Mouse (Mus musculus) kidney, embryonic 16.5 days (tissue): ENCODE measurements around the gene Tufm. TPM values are rescaled to one million over a fixed set of nuclear protein-coding genes. Genes with fewer than 3 reads are reported as not detected.

ENCODE experiments used
- ATAC-seq: fragments of 200-750 bp; cut with Nextera tagmentation; 2 replicates; pipeline ENCODE4 v1.8.0; 2017; ENCODE audit warnings: moderate TSS enrichment; ENCODE audit not compliant: low FRiP score, low TSS enrichment
- H3K27ac ChIP-seq: fragments of 300-500 bp; sonication (generic); 2 replicates; pipeline ENCODE4 v1.5.1; 2014; ENCODE audit warnings: low read length
- H3K27me3 ChIP-seq: fragments of 300-500 bp; sonication (generic); 2 replicates; pipeline ENCODE4 v1.6.1; 2014; ENCODE audit warnings: low read length, control low read depth, mixed read lengths; ENCODE audit not compliant: insufficient read depth
- H3K36me3 ChIP-seq: fragments of 300-500 bp; sonication (generic); 2 replicates; pipeline ENCODE4 v1.6.1; 2014; ENCODE audit warnings: low read length, control low read depth, mixed read lengths; ENCODE audit not compliant: insufficient read depth
- H3K4me1 ChIP-seq: fragments of 300-500 bp; sonication (generic); 2 replicates; pipeline ENCODE4 v1.6.1; 2014; ENCODE audit warnings: low read length, control low read depth, mixed read lengths; ENCODE audit not compliant: insufficient read depth
- H3K4me2 ChIP-seq: fragments of 300-500 bp; sonication (generic); replicated peaks from 2 replicates; pipeline ENCODE4 v1.6.1; 2014; ENCODE audit warnings: low read depth, low read length
- H3K4me3 ChIP-seq: fragments of 300-500 bp; sonication (generic); 2 replicates; pipeline ENCODE4 v1.5.1; 2014; ENCODE audit warnings: mild to moderate bottlenecking, low read length
- H3K9ac ChIP-seq: fragments of 300-500 bp; sonication (generic); replicated peaks from 2 replicates; pipeline ENCODE4 v1.6.1; 2014; ENCODE audit warnings: low read length
- H3K9me3 ChIP-seq: fragments of 300-500 bp; sonication (generic); 2 replicates; pipeline ENCODE4 v1.6.1; 2016; ENCODE audit warnings: low read length, control low read depth
- WGBS: fragments of 180-500 bp; shearing (Covaris S2); extraction: QIAGEN DNeasy Blood & Tissue Kit; methylation state at CpG from one replicate; pipeline ENCODE4 v1.1.7; 2014; 5-methylcytosine and 5-hydroxymethylcytosine counted together
- polyA plus RNA-seq: library from polyadenylated mRNA; unstranded; fragments of >200 nt; fragmentation: Nextera tagmentation; extraction: Ambion mirVana; gene quantifications from 2 replicates; pipeline ENCODE4 v1.2.1, GENCODE M21; 2015

The Tufm gene
- polyA plus RNA-seq, 1 experiment from 2014 or later, result 196 TPM

DNA sequence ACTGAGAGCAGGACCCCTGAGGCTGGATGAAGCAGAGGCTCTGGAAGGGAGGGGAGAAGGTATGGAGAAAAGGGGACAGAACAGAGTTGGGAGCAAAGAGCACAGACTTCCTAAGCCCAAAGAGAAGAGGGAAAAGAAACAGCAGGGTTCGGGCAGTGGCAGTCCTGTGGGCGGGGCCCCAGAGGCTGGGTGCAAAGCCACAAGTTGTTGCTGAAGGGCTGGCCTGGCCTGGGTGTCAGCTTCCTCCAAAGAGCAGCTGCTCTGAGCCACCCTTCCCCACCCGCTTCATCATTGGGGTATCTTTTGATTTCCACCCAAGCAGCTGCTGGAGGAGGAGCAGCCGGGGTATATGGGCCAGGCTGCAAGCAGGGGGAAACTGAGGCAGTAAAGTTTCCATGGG is 23.0 kb upstream of the Tufm start:
- H3K9me3 ChIP-seq, result no peaks in the 10 kb centered on the region
- H3K27me3 ChIP-seq, result no peaks in the 10 kb centered on the region
- no peak overlapping the region for H3K27ac ChIP-seq
- peaks cover 34% of the 10 kb centered on the region for H3K4me1 ChIP-seq
- no peak overlapping the region for H3K4me3 ChIP-seq
- no peak overlapping the region for H3K4me2 ChIP-seq
- 52% methylated on average over 4 of the region's 4 CpGs for WGBS
- no peak overlapping the region for H3K9ac ChIP-seq
- peaks cover 26% of the 10 kb centered on the region for H3K36me3 ChIP-seq
- ATAC-seq, result no peak

DNA sequence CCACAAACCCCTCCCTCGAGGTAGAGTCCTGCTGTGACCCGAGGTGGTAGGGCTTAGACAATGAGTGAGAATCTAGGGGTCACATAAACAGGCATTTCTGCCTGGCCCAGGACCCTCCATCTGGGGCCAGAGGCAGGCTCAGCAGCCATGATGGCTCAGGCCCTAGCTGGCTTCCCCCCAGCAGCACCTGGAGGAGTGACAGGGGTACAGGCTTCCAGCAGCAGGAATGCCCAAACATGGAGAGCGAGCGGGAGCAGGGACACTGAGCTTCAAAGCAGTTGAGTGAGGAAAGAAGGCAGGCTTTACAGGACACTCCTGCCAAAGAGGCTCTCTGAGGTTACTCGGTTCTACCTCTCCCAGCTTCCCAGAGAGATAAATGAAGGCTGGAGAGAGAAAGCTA is 22.3 kb upstream of the Tufm start:
- WGBS, result 34% methylated on average over 5 of the region's 5 CpGs
- Histone ChIP-seq H3K4me2 (no peak overlapping the region), H3K4me3 (no peak overlapping the region), H3K4me1 (peaks cover 33% of the 10 kb centered on the region), H3K27me3 (no peaks in the 10 kb centered on the region), H3K36me3 (peaks cover 34% of the 10 kb centered on the region), H3K27ac (no peak overlapping the region), H3K9me3 (no peaks in the 10 kb centered on the region), H3K9ac (no peak overlapping the region)
- no peak for ATAC-seq

DNA sequence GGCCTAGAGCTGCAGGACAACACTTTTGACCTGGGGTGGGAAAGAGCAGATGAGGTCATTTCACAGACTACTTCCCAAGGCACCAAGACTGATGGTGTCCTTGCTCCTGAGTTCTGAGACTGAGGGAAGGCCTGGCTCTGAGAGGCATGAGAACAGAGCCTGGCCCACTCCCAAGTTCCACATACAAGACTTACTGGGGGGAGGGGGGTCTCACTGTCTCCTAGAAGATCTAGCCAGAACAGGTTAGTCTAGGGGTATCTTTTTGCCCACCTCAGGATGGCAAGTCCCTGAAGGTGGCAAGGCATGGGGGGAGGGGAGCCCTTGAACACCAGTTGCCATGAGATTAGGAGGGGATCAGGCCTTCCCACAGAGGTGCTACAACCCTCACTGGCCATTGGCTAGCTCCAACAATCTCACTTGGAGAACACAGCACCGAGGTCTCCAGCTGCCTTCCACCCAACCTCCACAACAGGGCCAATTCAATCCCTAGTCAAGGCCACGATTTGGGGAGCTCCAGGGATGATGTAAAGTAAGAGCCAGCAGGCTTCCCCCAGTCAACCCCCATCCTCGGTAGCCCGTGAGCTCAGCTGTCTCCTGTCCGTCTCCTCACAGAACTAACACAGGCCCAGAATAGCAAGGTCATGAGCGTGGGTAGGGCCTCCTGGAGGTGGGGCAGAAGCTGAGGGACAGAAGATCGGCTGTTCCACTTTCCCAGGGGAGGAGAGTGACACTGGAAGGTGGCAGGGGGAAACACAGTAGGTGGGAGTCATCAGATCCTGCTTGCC is 21.7 kb upstream of the Tufm start:
- peaks cover 31% of the 10 kb centered on the region for H3K4me1 ChIP-seq
- peaks cover 37% of the 10 kb centered on the region for H3K36me3 ChIP-seq
- H3K27ac ChIP-seq, result no peak overlapping the region
- H3K9me3 ChIP-seq, result no peaks in the 10 kb centered on the region
- no peaks in the 10 kb centered on the region for H3K27me3 ChIP-seq
- ATAC-seq, result no peak
- no peak overlapping the region for H3K4me2 ChIP-seq
- WGBS, result 32% methylated on average over 7 of the region's 7 CpGs
- H3K9ac ChIP-seq, result no peak overlapping the region
- H3K4me3 ChIP-seq, result no peak overlapping the region

DNA sequence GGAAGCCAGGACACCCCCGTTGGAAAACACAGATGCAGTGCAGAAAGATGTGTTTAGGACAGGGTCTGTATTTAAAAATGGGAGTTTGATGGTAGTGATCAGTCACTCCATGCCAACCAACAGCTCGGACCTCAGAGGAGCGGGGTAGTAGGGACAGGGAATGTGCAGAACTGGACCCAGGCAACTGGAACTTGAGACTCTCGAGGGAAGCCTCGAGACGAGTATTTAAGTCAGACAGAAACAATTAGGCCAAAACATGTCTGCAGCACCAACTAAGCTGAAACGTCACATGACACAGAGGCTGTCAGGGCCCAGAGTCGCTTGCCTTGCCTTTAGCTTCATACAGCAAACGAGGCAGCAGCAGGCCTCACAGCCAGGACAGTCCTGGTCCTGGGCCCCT is 21.0 kb upstream of the Tufm start:
- Histone ChIP-seq H3K9ac (no peak overlapping the region), H3K4me2 (no peak overlapping the region), H3K4me1 (peaks cover 26% of the 10 kb centered on the region), H3K4me3 (no peak overlapping the region), H3K27ac (no peak overlapping the region), H3K36me3 (peaks cover 42% of the 10 kb centered on the region), H3K27me3 (no peaks in the 10 kb centered on the region), H3K9me3 (no peaks in the 10 kb centered on the region)
- ATAC-seq, result no peak
- 64% methylated on average over 9 of the region's 9 CpGs for WGBS

DNA sequence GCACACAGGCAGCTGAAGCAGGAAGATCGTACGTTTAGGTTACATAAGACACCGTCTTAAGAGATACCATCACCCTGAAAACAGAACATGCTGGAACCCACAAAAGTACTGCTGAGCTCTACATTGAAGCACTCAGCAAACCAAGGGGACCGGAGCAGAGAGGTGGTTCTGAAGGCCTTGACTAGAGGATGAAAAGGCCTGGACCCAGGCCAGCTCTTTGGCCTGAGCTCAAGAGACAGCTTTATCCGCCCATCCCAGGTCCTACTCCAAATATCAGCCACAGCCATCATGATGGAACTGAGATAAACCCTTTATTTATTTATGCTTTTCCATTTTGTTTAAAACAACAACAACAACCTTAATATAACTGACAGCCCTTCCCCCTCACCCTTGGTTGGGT is 20.5 kb upstream of the Tufm start:
- H3K4me1 ChIP-seq, result peaks cover 20% of the 10 kb centered on the region
- no peak overlapping the region for H3K4me2 ChIP-seq
- peaks cover 48% of the 10 kb centered on the region for H3K36me3 ChIP-seq
- 86% methylated on average over 5 of the region's 5 CpGs for WGBS
- ATAC-seq, result no peak
- no peaks in the 10 kb centered on the region for H3K9me3 ChIP-seq
- no peak overlapping the region for H3K4me3 ChIP-seq
- no peak overlapping the region for H3K27ac ChIP-seq
- no peaks in the 10 kb centered on the region for H3K27me3 ChIP-seq
- H3K9ac ChIP-seq, result no peak overlapping the region

DNA sequence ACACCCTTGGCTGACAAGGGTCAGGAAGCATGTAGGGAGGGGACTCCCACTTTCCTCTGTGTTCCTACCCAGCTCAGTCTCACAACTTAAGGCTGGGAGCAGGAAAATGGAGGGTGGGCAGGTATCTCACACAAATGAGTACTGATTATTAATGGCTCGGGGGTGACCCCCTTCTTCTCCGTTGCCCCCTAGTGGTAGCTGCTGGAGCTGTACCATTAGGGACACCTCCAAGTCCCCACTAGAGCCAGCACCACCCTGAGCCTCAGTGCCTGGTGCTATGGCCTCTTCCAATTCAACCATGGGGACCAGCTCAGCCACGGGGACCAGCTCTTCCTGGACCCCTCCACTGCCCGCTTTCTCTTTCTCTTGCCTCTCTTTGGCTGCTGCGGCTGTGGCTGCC is 19.9 kb upstream of the Tufm start:
- no peak overlapping the region for H3K4me3 ChIP-seq
- no peak overlapping the region for H3K4me2 ChIP-seq
- H3K9me3 ChIP-seq, result no peaks in the 10 kb centered on the region
- peaks cover 53% of the 10 kb centered on the region for H3K36me3 ChIP-seq
- ATAC-seq, result no peak
- H3K4me1 ChIP-seq, result peaks cover 17% of the 10 kb centered on the region
- no peak overlapping the region for H3K27ac ChIP-seq
- WGBS, result 64% methylated on average over 5 of the region's 5 CpGs
- H3K27me3 ChIP-seq, result no peaks in the 10 kb centered on the region
- H3K9ac ChIP-seq, result no peak overlapping the region

DNA sequence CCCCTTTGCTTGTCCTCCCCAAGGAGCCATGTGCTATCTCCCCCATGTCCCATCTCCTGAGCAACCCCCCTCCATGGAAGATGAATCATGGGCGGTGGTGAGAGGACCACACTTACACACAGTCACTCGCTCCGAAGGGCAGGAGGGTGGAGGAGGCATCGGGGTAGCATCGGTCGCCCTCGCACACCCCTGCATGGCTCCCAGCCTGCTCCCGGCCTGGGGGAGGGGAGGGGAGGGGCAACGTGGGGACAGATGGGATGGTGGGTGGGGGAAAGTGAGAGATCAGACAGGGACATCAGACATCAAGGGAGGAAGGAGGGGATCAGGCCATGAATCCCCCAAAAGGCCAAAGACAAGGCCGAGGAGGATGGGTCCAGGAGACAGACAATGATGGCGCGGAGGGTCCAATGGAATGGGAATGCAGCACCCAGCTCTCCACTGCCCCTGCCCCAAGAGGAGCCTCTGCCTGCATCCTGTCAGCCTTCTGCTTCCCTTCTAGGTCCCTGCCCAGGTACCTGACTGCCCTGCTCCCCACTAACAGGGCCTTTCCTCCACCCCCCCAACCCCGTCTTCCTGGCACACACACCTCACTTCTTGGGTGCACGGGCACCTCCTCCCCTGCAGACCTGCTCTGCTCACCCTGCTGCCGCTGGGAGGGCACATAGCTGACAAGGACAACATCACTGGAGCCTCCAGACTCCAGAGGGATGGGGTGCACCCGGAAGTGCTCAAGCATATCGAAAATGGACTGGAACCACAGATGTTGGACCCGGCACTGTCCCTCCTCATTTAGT is 19.1 kb upstream of the Tufm start:
- 90% methylated on average over 17 of the region's 18 CpGs for WGBS
- ATAC-seq, result no peak

DNA sequence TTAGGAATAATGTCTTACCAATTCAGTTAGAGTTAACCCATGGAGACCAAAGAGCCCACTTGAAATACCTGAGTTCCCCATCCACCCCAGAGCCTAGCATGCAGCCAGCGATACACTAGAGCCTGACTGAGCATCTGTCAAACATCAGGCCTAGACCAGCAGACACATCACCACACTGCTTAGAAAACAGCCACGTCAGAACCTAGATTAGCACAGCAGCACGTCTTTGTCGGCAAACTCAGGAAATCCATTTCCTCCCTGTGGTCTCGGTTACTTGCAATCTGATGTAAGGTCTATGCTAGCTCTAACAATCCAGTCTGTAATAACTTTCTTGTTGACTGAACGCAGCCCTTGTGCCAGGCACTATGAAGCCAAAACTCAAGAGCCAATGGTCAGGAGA is 17.1 kb upstream of the Tufm start:
- Histone ChIP-seq H3K4me2 (no peak overlapping the region), H3K27me3 (no peaks in the 10 kb centered on the region), H3K9ac (no peak overlapping the region), H3K9me3 (no peaks in the 10 kb centered on the region), H3K4me3 (no peak overlapping the region), H3K36me3 (peaks cover 53% of the 10 kb centered on the region), H3K27ac (no peak overlapping the region), H3K4me1 (peaks cover 11% of the 10 kb centered on the region)
- ATAC-seq, result no peak
- 76% methylated on average over 6 of the region's 6 CpGs for WGBS

More for the DNA sequence above, 19.1 kb upstream of the Tufm start:
- no peaks in the 10 kb centered on the region for H3K9me3 ChIP-seq
- H3K4me3 ChIP-seq, result no peak overlapping the region
- no peak overlapping the region for H3K27ac ChIP-seq
- H3K27me3 ChIP-seq, result no peaks in the 10 kb centered on the region
- peaks cover 15% of the 10 kb centered on the region for H3K4me1 ChIP-seq
- no peak overlapping the region for H3K4me2 ChIP-seq
- peaks cover 53% of the 10 kb centered on the region for H3K36me3 ChIP-seq
- no peak overlapping the region for H3K9ac ChIP-seq

DNA sequence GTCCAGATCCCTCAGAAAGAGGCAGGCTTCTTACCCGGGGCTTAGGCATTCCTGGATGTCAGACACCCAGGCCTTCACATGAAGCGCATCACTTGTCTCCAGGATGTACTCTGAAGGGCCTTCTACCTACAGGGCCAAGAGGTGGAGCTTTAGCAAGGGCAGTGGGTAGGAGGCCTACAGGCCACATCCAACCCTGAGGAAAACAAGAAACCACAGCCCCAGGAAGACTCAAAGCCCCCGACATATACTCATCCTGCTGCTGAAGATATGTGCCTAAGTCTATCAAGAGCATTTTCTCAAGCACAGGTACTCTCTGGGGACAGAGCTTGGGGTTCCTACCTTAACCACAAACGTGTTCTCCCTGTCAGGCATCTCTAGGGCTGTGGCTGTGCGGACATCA is 15.8 kb upstream of the Tufm start:
- Histone ChIP-seq H3K27me3 (no peaks in the 10 kb centered on the region), H3K4me1 (peaks cover 20% of the 10 kb centered on the region), H3K4me3 (no peak overlapping the region), H3K27ac (no peak overlapping the region), H3K36me3 (peaks cover 53% of the 10 kb centered on the region), H3K9me3 (no peaks in the 10 kb centered on the region), H3K9ac (no peak overlapping the region), H3K4me2 (no peak overlapping the region)
- ATAC-seq, result no peak
- WGBS, result 91% methylated on average over 5 of the region's 5 CpGs

DNA sequence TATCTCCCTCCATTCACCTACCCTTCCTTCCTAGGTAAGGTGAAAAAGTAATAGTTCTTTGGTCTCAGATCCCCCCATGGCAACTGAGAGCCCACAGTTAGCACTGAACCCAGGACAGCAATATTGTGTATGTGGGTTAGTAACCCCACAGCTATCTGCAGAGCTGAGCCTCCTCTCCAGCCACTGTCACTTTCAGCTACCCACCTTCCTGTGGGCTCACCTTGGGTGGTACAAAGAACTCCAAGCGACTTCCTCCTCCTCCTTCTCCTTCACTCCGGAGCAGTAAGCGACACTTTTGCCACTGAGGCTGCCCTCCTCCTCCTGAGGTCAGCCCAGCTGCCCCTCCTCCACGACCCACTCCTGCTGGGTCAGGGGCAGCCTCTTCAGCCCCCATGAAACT is 15.3 kb upstream of the Tufm start:
- Histone ChIP-seq H3K27ac (no peak overlapping the region), H3K4me2 (no peak overlapping the region), H3K36me3 (peaks cover 50% of the 10 kb centered on the region), H3K4me1 (peaks cover 20% of the 10 kb centered on the region), H3K4me3 (no peak overlapping the region), H3K27me3 (no peaks in the 10 kb centered on the region), H3K9me3 (no peaks in the 10 kb centered on the region), H3K9ac (no peak overlapping the region)
- WGBS, result 67% methylated on average over 4 of the region's 4 CpGs
- no peak for ATAC-seq
